Mouse (Mus musculus) olfactory bulb, adult 2 months (tissue): ENCODE data around the gene Bicdl1.

ENCODE experiments used
- CTCF ChIP-seq: fragments of 200-500 bp; IDR thresholded peaks from 2 replicates; pipeline ENCODE4 v1.5.1; 2012; ENCODE audit warnings: low read depth, mild to moderate bottlenecking, low read length, moderate library complexity; ENCODE audit not compliant: insufficient read depth
- POLR2A ChIP-seq: fragments of 200-500 bp; IDR thresholded peaks from 2 replicates; pipeline ENCODE4 v1.6.1; 2012; ENCODE audit warnings: mild to moderate bottlenecking, low read depth, low read length, moderate library complexity; ENCODE audit not compliant: insufficient read depth

- TF ChIP-seq CTCF: no peak
- TF ChIP-seq POLR2A: no peak
These were observed 74.7 kb downstream of the Bicdl1 start for GRCm38 (mm10) chr5:115656677-115657076.
